Mouse (Mus musculus) heart, embryonic 14.5 days (tissue): Measurements from ENCODE around the gene Actn4. TPM values are rescaled to one million over a fixed set of nuclear protein-coding genes. Genes with fewer than 3 reads are reported as not detected.

ENCODE experiments used
- ATAC-seq: fragments of 200-750 bp; cut with Nextera tagmentation; 2 replicates; pipeline ENCODE4 v1.8.0; 2017; ENCODE audit warnings: low read depth, moderate TSS enrichment; ENCODE audit not compliant: insufficient number of reproducible peaks, insufficient read depth, low FRiP score
- H3K27ac ChIP-seq, 2 experiments: fragments of 200-500 bp in 1 of 2; fragments of 300-500 bp in 1 of 2; sonication (generic) in 1 of 2; replicated peaks in 1 of 2; 2 replicates each; pipeline ENCODE4 v1.5.1; 2012 to 2014; ENCODE audit warnings: low read depth in 2 of 2, low read length in 2 of 2, control low read depth in 1 of 2, mild to moderate bottlenecking in 1 of 2, mixed read lengths in 1 of 2; ENCODE audit not compliant: control insufficient read depth in 1 of 2, insufficient read depth in 1 of 2
- H3K27me3 ChIP-seq: fragments of 300-500 bp; sonication (generic); 2 replicates; pipeline ENCODE4 v1.6.1; 2014; ENCODE audit warnings: mild to moderate bottlenecking, low read length, control low read depth; ENCODE audit not compliant: control insufficient read depth, insufficient read depth
- H3K36me3 ChIP-seq: fragments of 300-500 bp; sonication (generic); 2 replicates; pipeline ENCODE4 v1.6.1; 2014; ENCODE audit warnings: mild to moderate bottlenecking, control low read depth, low read length, mixed read lengths; ENCODE audit not compliant: control insufficient read depth, insufficient read depth
- H3K4me1 ChIP-seq, 2 experiments: fragments of 200-500 bp in 1 of 2; fragments of 300-500 bp in 1 of 2; sonication (generic) in 1 of 2; 2 replicates each; pipeline ENCODE4 v1.6.1; 2012 to 2014; ENCODE audit warnings: low read length in 2 of 2, control low read depth in 1 of 2, mixed read lengths in 1 of 2; ENCODE audit not compliant: control insufficient read depth in 2 of 2, insufficient read depth in 2 of 2
- H3K4me2 ChIP-seq: fragments of 300-500 bp; sonication (generic); 2 replicates; pipeline ENCODE4 v1.6.1; 2014; ENCODE audit warnings: mild to moderate bottlenecking, low read length
- H3K4me3 ChIP-seq, 2 experiments: fragments of 200-500 bp in 1 of 2; fragments of 300-500 bp in 1 of 2; sonication (generic) in 1 of 2; 2 replicates each; pipeline ENCODE4 v1.5.1; 2012 to 2014; ENCODE audit warnings: low read length in 2 of 2, mild to moderate bottlenecking in 2 of 2, control low read depth in 1 of 2, low read depth in 1 of 2, moderate library complexity in 1 of 2; ENCODE audit not compliant: control insufficient read depth in 1 of 2, insufficient read depth in 1 of 2
- H3K9ac ChIP-seq: fragments of 300-500 bp; sonication (generic); 2 replicates; pipeline ENCODE4 v1.6.1; 2014; ENCODE audit warnings: mild to moderate bottlenecking, low read length
- H3K9me3 ChIP-seq: fragments of 300-500 bp; sonication (generic); 2 replicates; pipeline ENCODE4 v1.6.1; 2016; ENCODE audit warnings: low read length, control low read depth; ENCODE audit not compliant: control insufficient read depth
- WGBS: fragments of 180-500 bp; shearing (Covaris S2); extraction: QIAGEN DNeasy Blood & Tissue Kit; methylation state at CpG from one replicate; pipeline ENCODE4 v1.1.7; 2014; 5-methylcytosine and 5-hydroxymethylcytosine counted together
- polyA plus RNA-seq: library from polyadenylated mRNA; unstranded; fragments of >200 nt; fragmentation: Nextera tagmentation; extraction: Ambion mirVana; gene quantifications from 2 replicates; pipeline ENCODE4 v1.2.1, GENCODE M21; 2014

The Actn4 gene
- polyA plus RNA-seq, 1 experiment from 2014 or later: 221 TPM

DNA sequence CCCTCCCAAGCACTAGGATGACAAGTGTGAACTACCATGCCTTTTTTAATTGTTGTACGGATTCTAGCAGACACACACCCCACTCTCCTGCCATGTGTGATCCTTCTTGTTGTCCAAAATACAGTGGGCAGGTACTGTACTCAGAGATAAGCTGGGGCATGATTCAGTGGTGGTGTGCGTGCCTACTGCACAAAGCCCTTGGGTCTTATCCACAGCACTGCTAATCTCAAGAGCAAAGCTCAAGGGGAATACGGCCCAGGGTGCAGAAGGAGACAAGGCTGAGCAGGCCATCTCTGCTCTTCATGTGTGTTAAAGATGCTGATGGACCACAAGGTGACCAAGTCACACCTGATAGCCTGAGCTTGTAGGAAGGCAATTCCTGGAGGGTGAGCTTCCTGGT is 41.0 kb downstream of the Actn4 start:
- ATAC-seq: no peak
- peak overlapping the region; percentile 22; the same call in 1 of the 2 replicates for H3K9ac ChIP-seq
- WGBS: 33% methylated on average over 3 of the region's 3 CpGs
- peaks cover 37% of the 10 kb centered on the region for H3K36me3 ChIP-seq
- H3K4me2 ChIP-seq: no peak overlapping the region
- H3K27me3 ChIP-seq: no peaks in the 10 kb centered on the region
- H3K9me3 ChIP-seq: no peaks in the 10 kb centered on the region
- H3K4me3 ChIP-seq: no peak overlapping the region
- H3K4me1 ChIP-seq: peaks cover 74 to 88% of the 10 kb centered on the region in 2 experiments
- peak overlapping the region; percentile 95 to 99 for H3K27ac ChIP-seq

DNA sequence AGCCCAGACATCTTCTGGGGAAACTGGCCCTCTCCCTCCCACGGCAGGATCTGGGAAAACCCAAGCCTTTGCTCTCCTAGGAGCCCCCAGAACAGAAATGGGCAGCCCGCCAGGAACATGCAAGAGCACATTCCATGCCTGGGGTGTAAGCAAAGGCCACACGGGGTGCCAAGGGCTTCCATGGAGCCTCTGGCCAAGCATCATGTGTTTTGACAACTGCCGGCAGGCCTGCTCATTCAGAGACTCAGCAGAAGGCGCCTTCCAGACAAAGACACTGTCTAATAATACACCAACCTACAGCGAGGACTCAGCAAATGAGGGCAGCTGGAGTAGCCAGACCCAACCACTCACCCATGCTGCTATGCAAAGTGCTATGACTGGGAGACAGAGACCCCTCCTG is 42.3 kb downstream of the Actn4 start:
- Histone ChIP-seq H3K9ac (peak overlapping the region; percentile 22), H3K4me1 (peaks cover 63 to 74% of the 10 kb centered on the region in 2 experiments), H3K9me3 (no peaks in the 10 kb centered on the region), H3K4me3 (no peak overlapping the region), H3K27me3 (no peaks in the 10 kb centered on the region), H3K27ac (peak overlapping the region; percentile 95 to 99), H3K36me3 (peaks cover 50% of the 10 kb centered on the region), H3K4me2 (peak overlapping the region; percentile 40)
- WGBS: 5% methylated on average over 6 of the region's 6 CpGs
- peak; percentile 79 for ATAC-seq

DNA sequence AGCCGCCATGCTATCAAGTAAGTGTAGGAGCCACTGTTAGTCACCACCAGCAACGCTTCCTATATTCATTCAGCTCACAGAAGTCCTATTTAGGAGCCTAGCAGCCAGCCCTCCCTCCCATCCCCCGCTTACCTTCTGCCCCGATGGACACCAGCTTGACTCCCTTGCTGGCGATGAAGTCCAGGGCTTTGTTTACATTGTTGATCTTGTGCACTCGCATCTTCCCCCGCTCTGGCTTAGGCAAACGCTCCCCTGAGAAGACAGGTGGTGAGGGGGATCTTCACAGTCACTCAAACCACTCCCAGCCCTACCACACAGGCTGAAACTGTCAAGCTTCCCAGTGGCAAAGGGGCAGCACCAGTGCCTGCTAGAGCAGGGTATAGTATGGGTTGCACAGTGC is 43.6 kb downstream of the Actn4 start:
- 66% methylated on average over 8 of the region's 8 CpGs for WGBS
- H3K36me3 ChIP-seq: peaks cover 63% of the 10 kb centered on the region
- no peak overlapping the region for H3K9ac ChIP-seq
- no peaks in the 10 kb centered on the region for H3K9me3 ChIP-seq
- ATAC-seq: no peak
- H3K4me3 ChIP-seq: no peak overlapping the region
- no peak overlapping the region for H3K4me2 ChIP-seq
- H3K27me3 ChIP-seq: no peaks in the 10 kb centered on the region
- peaks cover 50 to 62% of the 10 kb centered on the region in 2 experiments for H3K4me1 ChIP-seq
- H3K27ac ChIP-seq: peak overlapping the region in 1 of 2 experiments; percentile 99; a peak in 2 of 4 replicates

GRCm38 (mm10) chr7:28917503-28918426 is 44.4 kb downstream of the Actn4 start:
- Histone ChIP-seq H3K4me1 (peaks cover 43 to 55% of the 10 kb centered on the region in 2 experiments), H3K27me3 (no peaks in the 10 kb centered on the region), H3K4me2 (no peak overlapping the region), H3K9ac (peak overlapping the region; percentile 32; the same call in 1 of the 2 replicates), H3K4me3 (no peak overlapping the region), H3K9me3 (no peaks in the 10 kb centered on the region), H3K27ac (peak overlapping the region in 1 of 2 experiments; percentile 46; a peak in 2 of 4 replicates), H3K36me3 (peaks cover 71% of the 10 kb centered on the region)
- no peak for ATAC-seq
- 74% methylated on average over 10 of the region's 10 CpGs for WGBS

DNA sequence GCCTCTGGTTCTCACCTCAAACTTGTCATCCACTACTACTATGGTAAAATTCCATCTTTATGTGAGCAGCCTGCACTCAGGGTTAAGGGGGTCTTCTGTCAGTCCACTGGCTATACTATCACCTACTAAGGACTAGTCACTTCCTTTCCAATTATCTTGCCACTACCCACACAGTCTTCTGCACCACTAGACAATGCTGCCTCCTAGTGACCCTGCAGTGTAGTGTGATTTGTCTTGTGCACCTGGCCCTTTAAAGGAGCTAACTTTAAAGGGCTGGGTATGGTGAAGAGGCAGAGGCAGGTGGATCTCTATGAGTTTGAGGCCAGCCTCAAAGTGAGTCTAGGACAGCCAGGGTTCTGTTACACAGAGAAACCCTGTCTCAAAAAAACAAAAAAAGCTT is 45.6 kb downstream of the Actn4 start:
- no peak for ATAC-seq
- Histone ChIP-seq H3K4me2 (no peak overlapping the region), H3K27ac (no peak overlapping the region), H3K4me1 (peaks cover 31 to 47% of the 10 kb centered on the region in 2 experiments), H3K36me3 (peaks cover 83% of the 10 kb centered on the region), H3K9ac (no peak overlapping the region), H3K4me3 (no peak overlapping the region), H3K27me3 (no peaks in the 10 kb centered on the region), H3K9me3 (no peaks in the 10 kb centered on the region)

DNA sequence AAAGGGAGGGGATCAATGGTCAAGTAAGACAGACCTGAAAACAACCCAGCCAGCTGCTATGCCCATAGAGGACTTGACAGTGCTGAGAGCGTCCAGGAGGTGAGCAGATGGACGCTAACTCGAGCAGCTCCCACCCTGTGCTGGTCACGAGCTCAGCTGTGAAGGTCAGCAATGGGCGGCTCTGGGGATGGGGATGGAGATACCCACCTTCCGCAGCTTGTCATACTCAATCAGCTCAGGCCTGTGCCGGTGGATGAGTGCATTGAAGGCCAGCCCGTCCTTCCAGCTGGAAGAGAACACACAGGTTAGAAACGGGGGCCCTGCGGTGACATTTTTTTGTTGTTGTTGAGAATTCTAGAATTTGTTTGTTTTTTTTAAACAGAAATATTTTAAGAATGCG is 49.0 kb downstream of the Actn4 start:
- Histone ChIP-seq H3K9ac (no peak overlapping the region), H3K4me2 (no peak overlapping the region), H3K27ac (peak overlapping the region in 1 of 2 experiments; percentile 79; a peak in 1 of 4 replicates), H3K4me1 (peaks cover 3 to 18% of the 10 kb centered on the region in 2 experiments; a peak in 3 of 4 replicates), H3K27me3 (no peaks in the 10 kb centered on the region), H3K36me3 (peaks cover 100% of the 10 kb centered on the region), H3K4me3 (no peak overlapping the region), H3K9me3 (no peaks in the 10 kb centered on the region)
- WGBS: 70% methylated on average over 11 of the region's 11 CpGs
- ATAC-seq: no peak

DNA sequence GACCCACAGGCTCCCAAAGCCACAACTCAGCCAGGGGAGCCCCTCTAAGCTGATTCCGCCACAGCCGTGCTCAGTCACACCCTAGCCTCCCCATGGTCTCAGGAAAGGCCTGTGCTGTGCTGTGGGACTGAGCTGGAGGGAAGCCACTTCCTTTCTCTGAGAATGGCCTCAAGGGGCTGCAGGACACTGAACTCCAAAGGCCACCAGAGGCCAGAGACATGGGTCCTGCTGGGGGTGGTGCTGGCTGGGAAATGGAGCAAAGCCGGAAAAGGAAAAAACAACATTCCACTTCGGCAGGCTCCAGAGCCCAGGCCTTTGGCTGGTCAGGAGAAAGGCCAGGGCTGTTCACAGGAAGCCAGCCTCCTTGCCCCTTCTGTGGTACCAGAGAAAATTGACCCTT is 50.5 kb downstream of the Actn4 start:
- Histone ChIP-seq H3K4me2 (no peak overlapping the region), H3K9ac (no peak overlapping the region), H3K4me3 (no peak overlapping the region), H3K27me3 (no peaks in the 10 kb centered on the region), H3K36me3 (peaks cover 100% of the 10 kb centered on the region), H3K27ac (peak overlapping the region; percentile 68 to 79), H3K4me1 (peaks cover 3 to 10% of the 10 kb centered on the region in 2 experiments; a peak in 2 of 4 replicates), H3K9me3 (no peaks in the 10 kb centered on the region)
- 37% methylated on average over 4 of the region's 4 CpGs for WGBS
- peak; percentile 68 for ATAC-seq
